Mouse (Mus musculus) lung, postnatal 0 days (tissue): Measurements from ENCODE around the gene Rab33b.

Experiments
- CTCF ChIP-seq: IDR thresholded peaks from 2 replicates; pipeline ENCODE4 v1.5.1; 2016; ENCODE audit warnings: antibody characterized with exemption, mild to moderate bottlenecking
- EP300 ChIP-seq: IDR thresholded peaks from 2 replicates; pipeline ENCODE4 v1.6.1; 2016; ENCODE audit warnings: antibody characterized with exemption, mild to moderate bottlenecking, control low read depth

GRCm38 (mm10) chr3:51484370-51484769 lies 650 bp downstream of the Rab33b start:
- no peak for TF ChIP-seq CTCF
- no peak for TF ChIP-seq EP300
